In the genomic region with DNA sequence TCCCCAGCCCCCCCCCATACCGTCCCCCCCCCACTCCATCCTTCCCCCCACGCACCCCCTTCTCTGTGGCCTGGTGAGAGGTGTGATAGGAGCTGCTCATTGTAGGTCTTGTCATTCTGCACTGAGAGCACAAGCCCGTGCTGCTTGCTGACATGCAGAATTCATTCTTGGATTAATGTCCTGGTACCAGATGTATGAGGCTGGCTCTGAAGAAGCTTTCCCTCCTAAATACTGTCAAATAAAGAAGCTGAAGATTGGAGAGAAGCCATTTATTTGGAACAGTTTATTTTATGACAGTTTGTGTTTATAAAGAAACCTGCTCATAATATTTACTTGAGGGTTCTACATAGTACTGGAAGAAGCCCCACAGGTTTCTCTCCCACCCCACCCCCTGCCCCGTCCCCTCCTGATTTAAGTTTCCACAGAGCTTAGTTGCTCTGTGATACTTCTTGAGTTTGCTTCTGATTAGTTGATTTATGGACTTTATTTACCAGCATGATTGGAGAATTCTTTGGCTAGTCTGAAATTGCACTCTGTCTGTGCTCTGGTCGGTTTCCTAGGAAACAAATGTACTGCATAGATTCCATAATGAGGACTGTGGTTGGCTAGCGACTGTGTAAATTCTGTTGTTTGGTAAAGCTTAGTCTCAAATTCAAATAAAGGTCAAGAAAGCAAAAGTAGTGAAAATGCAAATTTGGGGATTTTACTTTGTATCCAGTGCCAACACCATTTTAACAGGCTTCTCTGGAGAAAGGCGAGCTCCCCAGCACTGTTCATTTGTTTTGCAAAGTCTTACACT, we compare ENCODE assay signal across 12 mouse cellular contexts. TPM values are rescaled to one million over a fixed set of nuclear protein-coding genes. Genes with fewer than 3 reads are reported as not detected.
DNase-seq lines count a peak whose midpoint lies in the region; ATAC-seq lines count a peak whose summit lies in the region.
"Had no signal": no experiment of that assay in that cellular context is flagged by ENCODE, and none has a peak within 500 bp of the region (broad histone marks: within the 10 kb centered on the region; RNA-seq: fewer than 3 reads in every experiment).

No protein-coding gene starts in this region.

- H3K9me3 ChIP-seq in limb, embryonic 12.5 days: no peaks in the 10 kb centered on the region
- no peaks in the 10 kb centered on the region for H3K9me3 ChIP-seq in limb, embryonic 10.5 days (replicated peaks)
- H3K9me3 ChIP-seq in forebrain, embryonic 10.5 days: no peaks in the 10 kb centered on the region
- H3K9me3 ChIP-seq in hindbrain, embryonic 15.5 days: no peaks in the 10 kb centered on the region
- no peaks in the 10 kb centered on the region for H3K9me3 ChIP-seq in neural tube, embryonic 14.5 days (ENCODE audit: control insufficient read depth, low read length)

- ATAC-seq in limb, embryonic 12.5 days (ENCODE audit: insufficient number of reproducible peaks, insufficient read depth, low FRiP score, low TSS enrichment, low read depth): no peak
- peak; percentile 7; the same call in 1 of the 2 replicates for ATAC-seq in hindbrain, embryonic 15.5 days (ENCODE audit: low FRiP score, low read depth)
- peak; percentile 21; the same call in 1 of the 2 replicates for ATAC-seq in neural tube, embryonic 14.5 days (ENCODE audit: low read depth)
- ATAC-seq in frontal cortex, adult (ENCODE audit: low TSS enrichment): no peak
- ATAC-seq: liver, postnatal 0 days had no signal

- no peak overlapping the region for H3K27ac ChIP-seq in limb, embryonic 12.5 days
- no peak overlapping the region for H3K27ac ChIP-seq in limb, embryonic 10.5 days
- H3K27ac ChIP-seq in forebrain, embryonic 10.5 days: no peak overlapping the region
- H3K27ac ChIP-seq in hindbrain, embryonic 15.5 days (replicated peaks): peak overlapping the region; percentile 55; the same call in 1 of the 2 replicates
- no peak overlapping the region for H3K27ac ChIP-seq in neural tube, embryonic 14.5 days (ENCODE audit: low read depth, low read length)

- H3K4me1 ChIP-seq in limb, embryonic 12.5 days (replicated peaks): peaks cover 15% of the 10 kb centered on the region
- peaks cover 35% of the 10 kb centered on the region for H3K4me1 ChIP-seq in limb, embryonic 10.5 days
- peaks cover 54% of the 10 kb centered on the region for H3K4me1 ChIP-seq in forebrain, embryonic 10.5 days
- peaks cover 38% of the 10 kb centered on the region for H3K4me1 ChIP-seq in hindbrain, embryonic 15.5 days (replicated peaks)
- H3K4me1 ChIP-seq in neural tube, embryonic 14.5 days (ENCODE audit: control insufficient read depth, insufficient read depth, low read length): peaks cover 24% of the 10 kb centered on the region

- no peaks in the 10 kb centered on the region for H3K36me3 ChIP-seq in limb, embryonic 12.5 days
- no peaks in the 10 kb centered on the region for H3K36me3 ChIP-seq in limb, embryonic 10.5 days
- no peaks in the 10 kb centered on the region for H3K36me3 ChIP-seq in forebrain, embryonic 10.5 days (replicated peaks)
- H3K36me3 ChIP-seq in hindbrain, embryonic 15.5 days: no peaks in the 10 kb centered on the region
- no peaks in the 10 kb centered on the region for H3K36me3 ChIP-seq in neural tube, embryonic 14.5 days (ENCODE audit: control insufficient read depth, insufficient read depth, low read length)

- no peak for DNase-seq in limb, embryonic 10.5 days (ENCODE audit: low spot score)
- DNase-seq in forebrain, embryonic 10.5 days (ENCODE audit: extremely low spot score, low spot score): no peak
- DNase-seq in gastrocnemius, postnatal 25 days: no peak
- no peak for DNase-seq in gastrocnemius, adult 8-10 months (ENCODE audit: low spot score in 2 of 2)
- DNase-seq: cerebellum, postnatal 10 days; gastrocnemius, postnatal 14 days; liver, postnatal 0 days; right cerebral cortex, postnatal 25 days had no signal

- H3K4me3 ChIP-seq in limb, embryonic 12.5 days (replicated peaks): no peak overlapping the region
- no peak overlapping the region for H3K4me3 ChIP-seq in limb, embryonic 10.5 days
- H3K4me3 ChIP-seq in forebrain, embryonic 10.5 days: peak overlapping the region; percentile 21; the same call in 1 of the 2 replicates
- H3K4me3 ChIP-seq in hindbrain, embryonic 15.5 days: no peak overlapping the region
- H3K4me3 ChIP-seq in neural tube, embryonic 14.5 days (ENCODE audit: low read depth, low read length): no peak overlapping the region

- H3K27me3 ChIP-seq in limb, embryonic 12.5 days: no peaks in the 10 kb centered on the region
- no peaks in the 10 kb centered on the region for H3K27me3 ChIP-seq in limb, embryonic 10.5 days (ENCODE audit: low read depth, poor library complexity, severe bottlenecking)
- no peaks in the 10 kb centered on the region for H3K27me3 ChIP-seq in forebrain, embryonic 10.5 days (ENCODE audit: poor library complexity, severe bottlenecking)
- no peaks in the 10 kb centered on the region for H3K27me3 ChIP-seq in hindbrain, embryonic 15.5 days
- H3K27me3 ChIP-seq in neural tube, embryonic 14.5 days (ENCODE audit: control insufficient read depth, insufficient read depth, low read length): no peaks in the 10 kb centered on the region

- no peak overlapping the region for H3K9ac ChIP-seq in limb, embryonic 12.5 days (replicated peaks)
- no peak overlapping the region for H3K9ac ChIP-seq in hindbrain, embryonic 15.5 days
- H3K9ac ChIP-seq in neural tube, embryonic 14.5 days (replicated peaks; ENCODE audit: low read depth, low read length): no peak overlapping the region
- H3K9ac ChIP-seq: liver, postnatal 0 days had no signal

- 23% methylated on average over 7 of the region's 7 CpGs for WGBS in limb, embryonic 12.5 days
- WGBS in limb, embryonic 10.5 days: 38% methylated on average over 7 of the region's 7 CpGs
- 39% methylated on average over 7 of the region's 7 CpGs for WGBS in forebrain, embryonic 10.5 days
- 6% methylated on average over 7 of the region's 7 CpGs for WGBS in hindbrain, embryonic 15.5 days
- WGBS in neural tube, embryonic 14.5 days: 12% methylated on average over 7 of the region's 7 CpGs

- 0 out of 2 replicates have a peak overlapping the region, but pooled peaks have one; percentile 5 for H3K4me2 ChIP-seq in limb, embryonic 12.5 days
- peak overlapping the region; percentile 37 for H3K4me2 ChIP-seq in hindbrain, embryonic 15.5 days
- peak overlapping the region; percentile 31; the same call in 1 of the 2 replicates for H3K4me2 ChIP-seq in neural tube, embryonic 14.5 days (ENCODE audit: low read depth, low read length)

RNA-seq across cellular contexts. Expression of gene E130308A19Rik, which starts 3.3 kb away (rescaled TPM):
- 35.2 and 36.3 TPM in 2 replicates for polyA plus RNA-seq in limb, embryonic 12.5 days (2016; fragmentation: Nextera tagmentation; extraction: Ambion mirVana)
- polyA plus RNA-seq in limb, embryonic 10.5 days (2016; fragmentation: Nextera tagmentation; extraction: Ambion mirVana): 36.4 and 42.6 TPM in 2 replicates
- 38.5 and 39.1 TPM in 2 replicates for polyA plus RNA-seq in forebrain, embryonic 10.5 days (2016; fragmentation: Nextera tagmentation; extraction: Ambion mirVana)
- 48.8 and 55.9 TPM in 2 replicates for polyA plus RNA-seq in hindbrain, embryonic 15.5 days (2015; fragmentation: Nextera tagmentation; extraction: Ambion mirVana)
- polyA plus RNA-seq in neural tube, embryonic 14.5 days (2014; fragmentation: Nextera tagmentation; extraction: Ambion mirVana): 59.8 and 64.6 TPM in 2 replicates
- total RNA-seq in gastrocnemius, postnatal 25 days (2021): 1 to 10 TPM; 3.3 to 3.7 TPM
- total RNA-seq in gastrocnemius, adult 8-10 months (2022): 1 to 10 TPM; 4.6 to 8.9 (median 6.2) TPM

RNA-seq across cellular contexts. Expression of gene Hsdl2, which starts 47.9 kb away (rescaled TPM):
- polyA plus RNA-seq in limb, embryonic 12.5 days (2016; fragmentation: Nextera tagmentation; extraction: Ambion mirVana): 23.2 and 23.3 TPM in 2 replicates
- polyA plus RNA-seq in limb, embryonic 10.5 days (2016; fragmentation: Nextera tagmentation; extraction: Ambion mirVana): 14.5 and 15.3 TPM in 2 replicates
- 18.6 and 18.8 TPM in 2 replicates for polyA plus RNA-seq in forebrain, embryonic 10.5 days (2016; fragmentation: Nextera tagmentation; extraction: Ambion mirVana)
- polyA plus RNA-seq in hindbrain, embryonic 15.5 days (2015; fragmentation: Nextera tagmentation; extraction: Ambion mirVana): 36.7 and 41.3 TPM in 2 replicates
- polyA plus RNA-seq in neural tube, embryonic 14.5 days (2014; fragmentation: Nextera tagmentation; extraction: Ambion mirVana): 39.5 and 45.3 TPM in 2 replicates
- total RNA-seq in gastrocnemius, postnatal 25 days (2021): 10 to 100 TPM; 55.4 to 60.9 TPM
- 10 to 100 TPM; 46.2 to 62.6 (median 48.7) TPM for total RNA-seq in gastrocnemius, adult 8-10 months (2022)

Comparison
In these comparisons a context has a peak if more than half of its experiments do, and no peak if none do; other contexts are left out.
1. ATAC-seq: peak in hindbrain, embryonic 15.5 days (single experiment) and neural tube, embryonic 14.5 days (single experiment); none in limb, embryonic 12.5 days (single experiment) and frontal cortex, adult (single experiment).
2. Peak in every context shown above with its lines, with median percentiles within 50 percentile points of each other: H3K4me2 ChIP-seq.